Mouse (Mus musculus): ENCODE data around the gene Atp2a3.

- TF ChIP-seq CTCF (IDR thresholded peaks at IDR 0.05; ENCODE audit: borderline replicate concordance, control insufficient read depth, extremely low read depth, insufficient read depth, low read length, poor library complexity) (no peak), POLR2A (IDR thresholded peaks at IDR 0.05; ENCODE audit: control insufficient read depth, extremely low read depth, insufficient read depth, low read length, poor library complexity) (no peak)
Observed at GRCm38 (mm10) chr11:73037691-73038090, 76.7 kb downstream of the Atp2a3 start.
